Mouse (Mus musculus) kidney, postnatal 0 days (tissue): ENCODE data around the gene Fam186b. TPM values are rescaled to one million over a fixed set of nuclear protein-coding genes. Genes with fewer than 3 reads are reported as not detected.

Experiments used
- ATAC-seq: fragments of 200-750 bp; cut with Nextera tagmentation; replicated peaks from 2 replicates; pipeline ENCODE4 v1.8.0; 2017; ENCODE audit warnings: low read depth, moderate number of reproducible peaks, moderate TSS enrichment, moderate library complexity; ENCODE audit not compliant: low FRiP score
- DNase-seq: peaks from one replicate; pipeline ENCODE4 v3.0.0-alpha.2; 2016; ENCODE audit warnings: low spot score
- H3K27ac ChIP-seq: fragments of 300-500 bp; sonication (generic); 2 replicates; pipeline ENCODE4 v1.5.1; 2014; ENCODE audit warnings: mild to moderate bottlenecking
- H3K27me3 ChIP-seq: fragments of 300-500 bp; sonication (generic); 2 replicates; pipeline ENCODE4 v1.6.1; 2014; ENCODE audit warnings: low read length, mixed read lengths; ENCODE audit not compliant: insufficient read depth
- H3K36me3 ChIP-seq: fragments of 300-500 bp; sonication (generic); 2 replicates; pipeline ENCODE4 v1.6.1; 2014; ENCODE audit warnings: low read length, mixed read lengths; ENCODE audit not compliant: insufficient read depth
- H3K4me1 ChIP-seq: fragments of 300-500 bp; sonication (generic); replicated peaks from 2 replicates; pipeline ENCODE4 v1.6.1; 2014; ENCODE audit warnings: antibody characterized with exemption, low read length, mixed read lengths; ENCODE audit not compliant: insufficient read depth
- H3K4me2 ChIP-seq: fragments of 300-500 bp; sonication (generic); 2 replicates; pipeline ENCODE4 v1.6.1; 2014; ENCODE audit warnings: mild to moderate bottlenecking, low read length, moderate library complexity, mixed read lengths
- H3K4me3 ChIP-seq: fragments of 300-500 bp; sonication (generic); replicated peaks from 2 replicates; pipeline ENCODE4 v1.5.1; 2014; ENCODE audit warnings: low read depth, low read length
- H3K9ac ChIP-seq: fragments of 300-500 bp; sonication (generic); 2 replicates; pipeline ENCODE4 v1.6.1; 2014; ENCODE audit warnings: low read depth, low read length
- H3K9me3 ChIP-seq: fragments of 300-500 bp; sonication (generic); replicated peaks from 2 replicates; pipeline ENCODE4 v1.6.1; 2016; ENCODE audit warnings: low read length, inconsistent platforms, mixed read lengths
- CTCF ChIP-seq: IDR thresholded peaks from 2 replicates; pipeline ENCODE4 v1.5.1; 2016; ENCODE audit warnings: antibody characterized with exemption, low read depth, mild to moderate bottlenecking, moderate library complexity
- WGBS: fragments of 180-500 bp; shearing (Covaris S2); extraction: QIAGEN DNeasy Blood & Tissue Kit; methylation state at CpG from one replicate; pipeline ENCODE4 v1.1.7; 2014; 5-methylcytosine and 5-hydroxymethylcytosine counted together
- polyA plus RNA-seq: library from polyadenylated mRNA; unstranded; fragments of >200 nt; fragmentation: Nextera tagmentation; extraction: Ambion mirVana; gene quantifications from 2 replicates; pipeline ENCODE4 v1.2.1, GENCODE M21; 2015

Gene Fam186b
- polyA plus RNA-seq, 1 experiment from 2014 or later: 0.47 TPM

DNA sequence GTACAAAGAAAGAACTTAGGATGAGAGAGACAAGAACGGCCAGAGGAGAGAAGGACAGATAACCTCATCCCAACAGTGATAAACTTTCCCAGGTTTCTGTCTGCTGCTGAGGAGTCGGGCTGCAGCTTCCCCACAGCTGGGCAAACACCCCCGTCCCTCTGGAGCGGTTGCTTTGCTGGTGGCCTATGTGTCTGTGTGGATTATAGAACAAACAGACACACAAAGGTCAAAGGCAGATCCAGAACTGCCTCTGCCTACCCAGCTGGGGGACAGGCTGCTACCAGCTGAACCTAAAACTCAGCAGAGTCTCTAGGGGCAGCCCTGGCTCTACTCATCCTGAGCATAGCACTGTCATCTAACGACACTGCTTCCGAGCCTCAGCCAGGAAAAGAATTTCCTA, 44.0 kb upstream of the Fam186b start:
- no peak overlapping the region for H3K4me2 ChIP-seq
- H3K9ac ChIP-seq: no peak overlapping the region
- WGBS: 34% methylated on average over 6 of the region's 6 CpGs
- TF ChIP-seq CTCF: no peak
- no peak for DNase-seq
- no peaks in the 10 kb centered on the region for H3K36me3 ChIP-seq
- H3K4me3 ChIP-seq: no peak overlapping the region
- H3K9me3 ChIP-seq: no peaks in the 10 kb centered on the region
- no peak for ATAC-seq
- no peak overlapping the region for H3K27ac ChIP-seq
- no peaks in the 10 kb centered on the region for H3K27me3 ChIP-seq
- H3K4me1 ChIP-seq: peaks cover 58% of the 10 kb centered on the region

DNA sequence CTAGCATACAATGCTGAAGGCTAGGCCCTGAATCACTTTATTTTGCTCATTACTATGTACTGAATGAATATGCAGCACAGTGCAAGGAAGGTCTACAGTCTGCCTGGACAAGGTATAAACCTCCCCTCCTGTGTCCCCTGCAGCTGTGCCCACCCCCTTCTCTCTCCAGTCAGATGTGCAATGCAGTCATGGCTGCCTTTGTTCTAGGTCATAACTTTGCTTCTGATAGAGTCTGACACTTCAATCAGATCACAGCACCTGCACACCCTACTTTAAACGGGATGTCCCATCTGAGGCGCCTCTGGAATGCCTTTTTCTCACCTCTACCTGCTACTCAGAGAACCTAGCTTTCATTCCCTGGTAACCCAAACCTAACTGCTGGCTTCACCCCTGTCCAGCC, 43.2 kb upstream of the Fam186b start:
- H3K4me1 ChIP-seq: peaks cover 62% of the 10 kb centered on the region

DNA sequence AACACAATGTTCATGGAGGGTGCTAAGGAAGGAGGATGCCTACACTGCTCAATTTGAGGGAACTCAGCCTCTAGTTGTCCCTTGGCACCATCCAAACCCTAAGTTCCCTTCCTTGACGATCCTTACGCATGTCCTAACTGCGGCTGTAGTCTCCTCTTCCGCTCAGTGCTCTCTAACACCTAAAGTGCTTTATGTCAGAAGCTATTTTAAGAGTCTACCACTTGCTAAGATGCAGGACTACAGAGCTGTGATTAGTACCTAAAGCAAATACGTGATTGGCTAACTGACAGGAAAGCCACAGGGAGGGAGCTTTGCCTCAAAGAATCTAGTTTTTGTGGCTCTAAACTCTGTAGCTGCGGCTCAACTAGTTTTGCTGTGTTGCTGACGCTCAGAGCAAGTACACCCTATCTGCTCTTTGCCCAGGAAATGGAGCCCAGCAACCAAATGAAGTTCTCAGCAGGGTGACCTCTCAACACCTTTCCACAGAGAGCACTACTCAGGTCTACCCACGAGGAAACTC, 40.2 kb upstream of the Fam186b start:
- no peaks in the 10 kb centered on the region for H3K36me3 ChIP-seq
- 66% methylated on average over 8 of the region's 8 CpGs for WGBS
- H3K27ac ChIP-seq: peak overlapping the region; percentile 93; the same call in 1 of the 2 replicates
- H3K9ac ChIP-seq: no peak overlapping the region
- H3K4me3 ChIP-seq: no peak overlapping the region
- TF ChIP-seq CTCF: no peak
- H3K4me1 ChIP-seq: peaks cover 64% of the 10 kb centered on the region
- no peaks in the 10 kb centered on the region for H3K9me3 ChIP-seq
- no peaks in the 10 kb centered on the region for H3K27me3 ChIP-seq
- DNase-seq (no peak), ATAC-seq (no peak)
- H3K4me2 ChIP-seq: no peak overlapping the region

More for the DNA sequence above, 43.2 kb upstream of the Fam186b start:
- no peak overlapping the region for H3K4me2 ChIP-seq
- no peaks in the 10 kb centered on the region for H3K9me3 ChIP-seq
- no peak overlapping the region for H3K27ac ChIP-seq
- ATAC-seq (no peak), DNase-seq (no peak)
- TF ChIP-seq CTCF: no peak
- no peak overlapping the region for H3K9ac ChIP-seq
- no peaks in the 10 kb centered on the region for H3K36me3 ChIP-seq
- H3K27me3 ChIP-seq: no peaks in the 10 kb centered on the region
- 57% methylated on average over 2 of the region's 2 CpGs for WGBS
- no peak overlapping the region for H3K4me3 ChIP-seq

DNA sequence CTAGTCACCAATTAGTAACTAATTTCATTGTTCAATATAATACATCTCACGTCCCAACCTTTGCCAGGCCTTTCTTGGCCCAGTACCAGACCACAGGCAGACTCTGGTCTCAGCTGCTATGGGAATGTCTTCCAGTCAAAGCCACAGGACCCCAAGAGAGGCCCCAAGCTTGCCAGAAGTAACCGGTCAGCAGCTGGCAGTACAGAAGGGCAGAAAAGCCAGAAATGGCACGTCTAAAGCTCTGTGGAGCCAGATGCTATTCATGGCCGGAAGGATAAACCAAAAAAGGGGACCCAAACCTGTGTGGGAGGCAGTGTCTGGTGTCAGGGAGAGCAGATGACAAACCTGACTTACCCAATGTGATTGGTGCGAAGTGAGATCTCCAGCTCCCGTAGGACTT, 38.8 kb upstream of the Fam186b start:
- Histone ChIP-seq H3K4me2 (no peak overlapping the region), H3K27ac (peak overlapping the region; percentile 93), H3K9ac (peak overlapping the region; percentile 41), H3K4me3 (no peak overlapping the region), H3K9me3 (no peaks in the 10 kb centered on the region), H3K4me1 (peaks cover 55% of the 10 kb centered on the region), H3K36me3 (no peaks in the 10 kb centered on the region), H3K27me3 (no peaks in the 10 kb centered on the region)
- no peak for ATAC-seq
- TF ChIP-seq CTCF: no peak
- 46% methylated on average over 6 of the region's 6 CpGs for WGBS
- DNase-seq: no peak

DNA sequence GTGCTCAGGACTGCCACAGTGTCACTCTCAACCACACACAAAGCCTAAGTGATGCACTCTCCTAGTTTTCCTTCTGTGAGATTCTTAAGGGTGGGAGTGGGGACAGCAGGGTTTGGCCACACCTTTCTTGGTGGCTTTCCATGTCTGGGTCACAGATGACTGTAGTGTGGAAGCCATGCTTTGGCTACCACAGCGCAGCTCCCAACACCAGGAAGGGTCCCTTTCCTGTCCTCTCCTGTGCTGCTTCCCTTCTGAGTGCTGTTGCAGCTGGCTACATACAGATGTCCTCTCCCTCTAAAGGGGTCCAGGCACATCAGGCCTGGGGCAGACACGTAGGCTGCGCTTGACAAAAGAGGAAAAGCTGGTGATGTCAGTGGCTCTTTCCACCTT, 38.0 kb upstream of the Fam186b start:
- WGBS: 71% methylated on average over 3 of the region's 3 CpGs
- no peaks in the 10 kb centered on the region for H3K27me3 ChIP-seq
- H3K27ac ChIP-seq: peak overlapping the region; percentile 93
- peak; percentile 29; the same call in 1 of the 2 replicates for ATAC-seq
- DNase-seq: peak; percentile 71
- H3K4me2 ChIP-seq: no peak overlapping the region; the same call in 1 of the 2 replicates
- no peaks in the 10 kb centered on the region for H3K9me3 ChIP-seq
- H3K4me1 ChIP-seq: peaks cover 48% of the 10 kb centered on the region
- peaks cover 2% of the 10 kb centered on the region; the same call in 1 of the 2 replicates for H3K36me3 ChIP-seq
- 0 out of 2 replicates have a peak overlapping the region, but pooled peaks have one; percentile 41 for H3K9ac ChIP-seq
- H3K4me3 ChIP-seq: no peak overlapping the region
- TF ChIP-seq CTCF: no peak

DNA sequence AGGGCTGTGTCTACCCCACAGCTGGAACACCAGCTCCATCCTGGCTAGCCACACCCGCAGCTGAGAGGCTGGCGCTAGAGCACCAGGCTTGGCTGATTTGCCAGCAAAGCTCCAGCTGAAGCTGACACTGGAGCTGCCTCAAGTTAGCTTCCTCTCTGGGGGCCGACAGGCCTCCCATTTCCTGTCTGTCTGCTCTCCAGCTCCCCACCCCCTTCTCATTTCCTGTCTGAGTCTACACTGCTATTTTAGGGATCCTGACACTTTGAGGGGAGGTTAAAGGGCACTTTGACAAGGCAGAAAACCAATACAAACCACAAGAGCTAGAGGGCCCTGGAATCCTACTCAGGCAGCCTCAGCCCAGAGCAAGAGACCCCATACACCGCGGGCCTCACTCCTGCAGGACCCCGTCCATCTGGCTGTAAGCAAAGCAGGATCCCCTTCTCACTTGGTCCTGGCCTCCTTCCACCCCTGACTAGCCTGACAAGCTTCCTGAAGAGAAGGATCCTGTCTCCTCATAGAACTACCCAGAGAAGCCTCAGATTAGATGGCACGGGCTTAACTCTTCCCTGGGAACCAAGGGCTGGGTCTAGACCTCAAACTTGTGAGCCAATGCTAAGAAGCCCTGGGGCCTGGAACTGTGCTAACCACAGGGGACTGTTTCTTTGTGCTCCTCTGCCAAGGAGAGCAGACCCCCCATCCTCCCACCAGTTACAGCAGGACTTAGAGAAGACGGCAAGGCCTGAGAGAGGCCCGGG, 37.4 kb upstream of the Fam186b start:
- ATAC-seq: peak; percentile 75
- 14% methylated on average over 9 of the region's 9 CpGs for WGBS
- Histone ChIP-seq H3K4me1 (peaks cover 48% of the 10 kb centered on the region), H3K27me3 (no peaks in the 10 kb centered on the region), H3K9ac (no peak overlapping the region), H3K4me3 (no peak overlapping the region), H3K4me2 (peak overlapping the region; percentile 23), H3K36me3 (peaks cover 3% of the 10 kb centered on the region; the same call in 1 of the 2 replicates), H3K27ac (peak overlapping the region; percentile 93), H3K9me3 (no peaks in the 10 kb centered on the region)
- peak; percentile 41 for TF ChIP-seq CTCF
- DNase-seq: peak; percentile 98
